Mouse (Mus musculus) adrenal gland, postnatal 4 days (tissue): ENCODE measurements at regions not wholly inside any gene's neighbourhood (a gene's known extent, or its start where the extent isn't known, plus 50 kb on each side); places are given as distances from the start of the nearest gene placed in this dataset.

Experiments used
- DNase-seq, 2 experiments: peaks; one replicate each; pipeline ENCODE4 v3.0.0; 2021 to 2022; ENCODE audit warnings: low spot score in 2 of 2, mixed read lengths in 2 of 2

- no peak for DNase-seq
These were observed 216.8 kb upstream of the Aco1 start for GRCm38 (mm10) chr4:39926021-39926591.

GRCm38 (mm10) chr4:39926594-39926993 lies 216.3 kb upstream of the Aco1 start:
- no peak for DNase-seq

GRCm38 (mm10) chr4:39928491-39928890 lies 214.4 kb upstream of the Aco1 start:
- no peak for DNase-seq

- no peak for DNase-seq
These were observed 208.7 kb upstream of the Aco1 start for GRCm38 (mm10) chr4:39934025-39934708.

GRCm38 (mm10) chr4:39958687-39959086 lies 184.2 kb upstream of the Aco1 start:
- no peak for DNase-seq

- DNase-seq = no peak
These were observed 174.9 kb upstream of the Aco1 start for GRCm38 (mm10) chr4:39967938-39968337.

GRCm38 (mm10) chr4:39991358-39991757 lies 151.5 kb upstream of the Aco1 start:
- DNase-seq = no peak

- no peak for DNase-seq
These were observed 151.0 kb upstream of the Aco1 start for GRCm38 (mm10) chr4:39991851-39992250.

- DNase-seq = no peak
These were observed 144.0 kb upstream of the Aco1 start for GRCm38 (mm10) chr4:39998771-39999422.

- peak in 1 of 2 experiments; percentile 33 for DNase-seq
These were observed 128.2 kb upstream of the Aco1 start for GRCm38 (mm10) chr4:40014666-40015065.

GRCm38 (mm10) chr4:40016856-40017255 lies 126.0 kb upstream of the Aco1 start:
- DNase-seq = no peak

- DNase-seq = no peak
These were observed 124.7 kb upstream of the Aco1 start for GRCm38 (mm10) chr4:40018208-40018607.

- DNase-seq = no peak
These were observed 111.5 kb upstream of the Aco1 start for GRCm38 (mm10) chr4:40031361-40031760.

- no peak for DNase-seq
These were observed 95.0 kb upstream of the Aco1 start for GRCm38 (mm10) chr4:40047846-40048245.

- no peak for DNase-seq
These were observed 93.8 kb upstream of the Aco1 start for GRCm38 (mm10) chr4:40049086-40049485.

GRCm38 (mm10) chr4:40051848-40052247 lies 91.0 kb upstream of the Aco1 start:
- DNase-seq = no peak

GRCm38 (mm10) chr4:40053391-40053790 lies 89.5 kb upstream of the Aco1 start:
- DNase-seq = no peak

- DNase-seq = no peak
These were observed 79.0 kb upstream of the Aco1 start for GRCm38 (mm10) chr4:40063751-40064456.

GRCm38 (mm10) chr4:40064457-40064836 lies 78.4 kb upstream of the Aco1 start:
- DNase-seq = no peak

- DNase-seq = no peak
These were observed 71.8 kb upstream of the Aco1 start for GRCm38 (mm10) chr4:40070959-40071634.

GRCm38 (mm10) chr4:40081035-40081434 lies 61.8 kb upstream of the Aco1 start:
- DNase-seq = no peak
